Comparison of ENCODE assay signal across 36 mouse cellular contexts in genomic region chr9:65325971-65326370, GRCm38 (mm10). TPM values are rescaled to one million over a fixed set of nuclear protein-coding genes. Genes with fewer than 3 reads are reported as not detected.
"Had no signal": no experiment of that assay in that cellular context is flagged by ENCODE, and none has a peak within 500 bp of the region (broad histone marks: within the 10 kb centered on the region; RNA-seq: fewer than 3 reads in every experiment).

No protein-coding gene starts in this region.

- H3K9ac ChIP-seq: limb, embryonic 12.5 days; limb, embryonic 13.5 days; limb, embryonic 15.5 days; liver, embryonic 12.5 days; liver, embryonic 13.5 days; liver, embryonic 14.5 days; liver, embryonic 15.5 days; liver, postnatal 0 days; lung, embryonic 14.5 days; lung, embryonic 15.5 days; midbrain, embryonic 12.5 days; midbrain, embryonic 13.5 days; midbrain, embryonic 15.5 days; neural tube, embryonic 12.5 days; neural tube, embryonic 13.5 days had no signal

- ATAC-seq: liver, embryonic 12.5 days; liver, postnatal 0 days; lung, postnatal 0 days; midbrain, embryonic 13.5 days; midbrain, embryonic 15.5 days; midbrain, embryonic 16.5 days had no signal

- H3K27me3 ChIP-seq: limb, embryonic 12.5 days; limb, embryonic 13.5 days; limb, embryonic 15.5 days; liver, embryonic 12.5 days; liver, embryonic 13.5 days; liver, embryonic 15.5 days; lung, embryonic 15.5 days; megakaryocyte, embryonic 14.5 days; midbrain, embryonic 12.5 days; midbrain, embryonic 13.5 days; midbrain, embryonic 15.5 days; neural tube, embryonic 12.5 days; neural tube, embryonic 13.5 days had no signal

- H3K4me2 ChIP-seq: limb, embryonic 12.5 days; limb, embryonic 13.5 days; limb, embryonic 15.5 days; liver, embryonic 11.5 days; liver, embryonic 12.5 days; liver, embryonic 13.5 days; liver, embryonic 15.5 days; lung, embryonic 14.5 days; lung, embryonic 15.5 days; midbrain, embryonic 11.5 days; midbrain, embryonic 12.5 days; midbrain, embryonic 13.5 days; midbrain, embryonic 15.5 days; neural tube, embryonic 12.5 days; neural tube, embryonic 13.5 days had no signal

- H3K27ac ChIP-seq: limb, embryonic 10.5 days; limb, embryonic 12.5 days; limb, embryonic 13.5 days; limb, embryonic 15.5 days; liver, embryonic 12.5 days; liver, embryonic 13.5 days; liver, embryonic 14.5 days; liver, embryonic 15.5 days; lung, embryonic 15.5 days; macrophage; midbrain, embryonic 10.5 days; midbrain, embryonic 12.5 days; midbrain, embryonic 13.5 days; midbrain, embryonic 15.5 days; neural tube, embryonic 12.5 days; neural tube, embryonic 13.5 days had no signal

- H3K9me3 ChIP-seq: limb, embryonic 10.5 days; limb, embryonic 12.5 days; limb, embryonic 13.5 days; limb, embryonic 15.5 days; liver, embryonic 12.5 days; liver, embryonic 13.5 days; liver, embryonic 15.5 days; lung, embryonic 15.5 days; megakaryocyte, embryonic 14.5 days; midbrain, embryonic 10.5 days; midbrain, embryonic 12.5 days; midbrain, embryonic 13.5 days; midbrain, embryonic 15.5 days; neural tube, embryonic 12.5 days; neural tube, embryonic 13.5 days had no signal

- H3K4me1 ChIP-seq: limb, embryonic 10.5 days; limb, embryonic 12.5 days; limb, embryonic 13.5 days; limb, embryonic 15.5 days; liver, embryonic 13.5 days; liver, embryonic 15.5 days; lung, embryonic 15.5 days; midbrain, embryonic 10.5 days; midbrain, embryonic 12.5 days; midbrain, embryonic 13.5 days; midbrain, embryonic 15.5 days; neural tube, embryonic 12.5 days; neural tube, embryonic 13.5 days had no signal

- DNase-seq: left cerebral cortex, postnatal 4 days; liver; liver, embryonic 13.5 days; liver, postnatal 0 days; lung, adult 18-20 months; lung, adult 2 months; lung, embryonic 14.5 days; lung, postnatal 10 days; lung, postnatal 14 days; lung, postnatal 36 days; lung, postnatal 4 days; midbrain, embryonic 14.5 days had no signal

- H3K4me3 ChIP-seq: limb, embryonic 10.5 days; limb, embryonic 12.5 days; limb, embryonic 13.5 days; limb, embryonic 15.5 days; liver, embryonic 12.5 days; liver, embryonic 13.5 days; liver, embryonic 15.5 days; lung, embryonic 15.5 days; megakaryocyte, embryonic 14.5 days; midbrain, embryonic 10.5 days; midbrain, embryonic 12.5 days; midbrain, embryonic 13.5 days; midbrain, embryonic 15.5 days; myocyte; neural tube, embryonic 12.5 days; neural tube, embryonic 13.5 days had no signal

RNA-seq across cellular contexts. Expression of gene Ubap1l, which starts 34.9 kb away (rescaled TPM):
- total RNA-seq: megakaryocyte progenitor cell, adult 5-6 weeks; monocyte, adult 5-6 weeks had no signal
- polyA plus RNA-seq: liver, embryonic 12.5 days; liver, embryonic 13.5 days; liver, embryonic 16.5 days; liver, postnatal 0 days; macrophage had no signal
